Mouse (Mus musculus) heart, postnatal 14 days (tissue): ENCODE data around the gene Scap. TPM values are rescaled to one million over a fixed set of nuclear protein-coding genes. Genes with fewer than 3 reads are reported as not detected.
"Not testable (repeated sequence)": the region's sequence is repeated elsewhere in the genome, so short reads cannot be mapped to it uniquely, and the experiment has no call there.

Source experiments
- DNase-seq, 2 experiments: peaks; one replicate each; pipeline ENCODE4 v3.0.0; 2021 to 2022
- intact Hi-C: fragments of 180-260 bp; cut with DNase I; formaldehyde crosslinking; loops from one replicate; pipeline ENCODE4 v1.15.1; 2025
- total RNA-seq, 2 experiments: library from RNA; stranded (reverse); gene quantifications; 2 replicates each; pipeline ENCODE4 v1.2.3; 2021

The Scap gene
- total RNA-seq, 2 experiments from 2014 or later, result 26.4 to 27.6 TPM

- intact Hi-C loops, result no loop called here
- no peak for DNase-seq
Observed at GRCm38 (mm10) chr9:110328946-110329630, 4.0 kb upstream of the Scap start.

- intact Hi-C loops, result loop anchor here (5.0 kb wide), 2 partner anchors 38 to 78 kb away; partner anchors contain the start of gene Ptpn23
- no peak for DNase-seq
Observed at GRCm38 (mm10) chr9:110329655-110330054, 3.4 kb upstream of the Scap start.

- no peak for DNase-seq
- intact Hi-C loops, result loop anchor here (5.0 kb wide), 2 partner anchors 37 to 77 kb away; partner anchors contain the start of gene Ptpn23
Observed at GRCm38 (mm10) chr9:110330341-110330740, 2.7 kb upstream of the Scap start.

- not testable (repeated sequence) for DNase-seq
- intact Hi-C loops, result loop anchor here (5.0 kb wide), 2 partner anchors 36 to 76 kb away; partner anchors contain the start of gene Ptpn23
Observed at GRCm38 (mm10) chr9:110330913-110331312, 2.2 kb upstream of the Scap start.

- DNase-seq, result no peak
- intact Hi-C loops, result loop anchor here (5.0 kb wide), 2 partner anchors 33 to 73 kb away; partner anchors contain the start of gene Ptpn23
Observed at GRCm38 (mm10) chr9:110333896-110334259, 790 bp downstream of the Scap start.

GRCm38 (mm10) chr9:110334849-110335248, 1.8 kb downstream of the Scap start:
- DNase-seq, result no peak
- intact Hi-C loops, result loop anchor here (5.0 kb wide), 2 partner anchors 32 to 72 kb away; partner anchors contain the start of gene Ptpn23

GRCm38 (mm10) chr9:110340037-110340750, 7.1 kb downstream of the Scap start:
- intact Hi-C loops, result no loop called here
- no peak for DNase-seq

GRCm38 (mm10) chr9:110342008-110342407, 8.9 kb downstream of the Scap start:
- DNase-seq, result no peak
- intact Hi-C loops, result no loop called here

- DNase-seq, result no peak
- intact Hi-C loops, result no loop called here
Observed at GRCm38 (mm10) chr9:110343805-110344204, 10.7 kb downstream of the Scap start.

- intact Hi-C loops, result no loop called here
- no peak for DNase-seq
Observed at GRCm38 (mm10) chr9:110345057-110345739, 12.1 kb downstream of the Scap start.

- no peak for DNase-seq
- intact Hi-C loops, result no loop called here
Observed at GRCm38 (mm10) chr9:110348899-110349298, 15.8 kb downstream of the Scap start.

GRCm38 (mm10) chr9:110350188-110350587, 17.1 kb downstream of the Scap start:
- intact Hi-C loops, result no loop called here

GRCm38 (mm10) chr9:110350612-110351011, 17.5 kb downstream of the Scap start:
- no peak for DNase-seq
- intact Hi-C loops, result no loop called here

More at GRCm38 (mm10) chr9:110350188-110350587, 17.1 kb downstream of the Scap start:
- DNase-seq, result no peak

GRCm38 (mm10) chr9:110351350-110351749, 18.3 kb downstream of the Scap start:
- no peak for DNase-seq
- intact Hi-C loops, result no loop called here

- intact Hi-C loops, result no loop called here
- DNase-seq, result no peak
Observed at GRCm38 (mm10) chr9:110351932-110352632, 19.0 kb downstream of the Scap start.

GRCm38 (mm10) chr9:110358341-110358740, 25.3 kb downstream of the Scap start:
- intact Hi-C loops, result no loop called here
- DNase-seq, result no peak

- intact Hi-C loops, result no loop called here
- no peak for DNase-seq
Observed at GRCm38 (mm10) chr9:110361299-110361698, 28.2 kb downstream of the Scap start.

GRCm38 (mm10) chr9:110362337-110362736, 29.2 kb downstream of the Scap start:
- DNase-seq, result no peak
- intact Hi-C loops, result no loop called here

GRCm38 (mm10) chr9:110366746-110367145, 33.7 kb downstream of the Scap start:
- intact Hi-C loops, result loop anchor here (5.0 kb wide), 1 partner anchor 34 kb away; the partner anchor contains the start of gene Scap
- DNase-seq, result no peak

- no peak for DNase-seq
- intact Hi-C loops, result loop anchor here (5.0 kb wide), 1 partner anchor 38 kb away; the partner anchor contains the start of gene Scap
Observed at GRCm38 (mm10) chr9:110369860-110370259, 36.8 kb downstream of the Scap start.
